Mouse (Mus musculus) lung, postnatal 25 days (tissue): Measurements from ENCODE around the gene Ogfod2.

Experiments
- DNase-seq: peaks from one replicate; pipeline ENCODE4 v3.0.0; 2022; ENCODE audit warnings: low spot score

The Ogfod2 gene

DNA sequence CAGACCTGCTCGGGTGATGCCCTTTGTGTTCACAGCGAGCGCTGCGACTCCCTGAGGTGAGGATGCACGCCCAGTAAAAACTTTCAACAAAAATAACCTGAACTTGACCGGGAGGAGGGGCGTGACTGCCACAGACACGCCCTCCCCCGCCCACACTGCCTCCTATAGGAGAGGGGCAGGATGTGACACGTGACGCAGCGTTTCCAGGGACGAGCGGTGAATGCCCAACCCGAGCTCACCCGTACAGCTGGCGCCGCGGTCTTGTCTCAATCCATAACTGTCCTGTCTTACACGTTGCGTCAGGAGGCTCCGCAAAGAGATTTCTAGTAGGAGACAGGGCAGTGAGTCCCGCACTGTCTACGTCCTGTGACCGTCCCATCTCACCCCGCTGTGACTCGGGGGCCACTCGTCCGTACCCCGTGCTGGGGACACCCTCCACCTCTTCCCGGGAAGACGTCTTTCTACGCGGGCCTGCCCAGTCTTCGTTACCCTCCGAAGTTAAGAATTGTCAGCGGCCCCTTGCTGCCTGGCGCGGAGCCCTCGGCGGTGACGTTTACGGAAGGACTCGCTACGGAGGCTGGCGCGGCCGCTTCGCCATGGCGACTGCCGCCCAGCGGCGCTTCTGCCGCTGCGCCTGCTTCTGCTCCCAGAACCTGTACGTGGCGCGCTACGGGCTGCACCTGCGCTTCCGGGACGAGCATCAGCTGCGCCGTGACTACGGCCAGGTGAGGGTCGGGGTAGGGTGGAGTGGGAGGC, at the start of gene Ogfod2:
Ogfod2 (plus strand) TSS at position 556 of the 756 bp plus-strand sequence.
- peak; percentile 96 for DNase-seq

DNA sequence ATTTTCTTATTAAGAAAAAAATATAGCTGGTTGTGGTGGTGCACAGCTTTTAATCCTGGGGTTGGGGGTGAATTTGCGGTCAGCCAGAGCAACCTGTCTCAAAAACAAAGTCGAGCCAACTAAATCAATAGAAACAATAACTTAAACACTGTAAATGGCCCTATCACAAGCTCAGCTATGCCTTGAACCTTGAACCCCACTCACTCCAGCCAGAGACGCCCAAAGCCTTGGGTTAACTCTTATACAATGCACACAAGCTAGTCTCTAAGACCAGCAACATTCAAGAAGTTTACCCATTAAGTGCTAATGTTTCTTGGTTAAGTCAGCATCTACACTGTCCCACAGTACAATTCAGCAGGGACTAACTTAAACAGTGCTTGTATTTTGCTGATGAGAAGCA, 42.4 kb upstream of the Ogfod2 start:
- no peak for DNase-seq

GRCm38 (mm10) chr5:124073682-124074081, 38.4 kb upstream of the Ogfod2 start:
- no peak for DNase-seq

DNA sequence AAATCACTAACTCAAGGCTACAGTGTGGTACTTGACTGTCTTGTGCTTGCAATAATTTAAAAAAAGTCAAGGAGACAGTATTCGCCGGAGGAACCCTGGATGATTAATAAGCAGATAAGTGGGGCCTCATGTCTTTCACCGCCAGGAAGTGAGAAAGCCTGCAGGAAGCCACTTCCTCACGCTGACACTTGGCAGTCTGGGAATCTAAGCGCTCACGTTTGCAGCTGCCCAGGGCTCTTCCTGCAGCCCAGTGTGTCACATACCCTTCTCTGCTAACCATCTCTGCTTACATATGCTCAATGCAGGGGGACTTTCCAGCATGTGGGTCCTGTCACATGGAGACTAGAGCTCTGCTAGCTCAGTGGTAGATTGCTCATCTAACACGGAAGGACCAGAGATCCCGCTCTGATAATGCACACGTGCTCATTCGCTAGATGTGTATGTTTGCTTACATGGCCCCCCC, 37.2 kb upstream of the Ogfod2 start:
- DNase-seq: no peak

DNA sequence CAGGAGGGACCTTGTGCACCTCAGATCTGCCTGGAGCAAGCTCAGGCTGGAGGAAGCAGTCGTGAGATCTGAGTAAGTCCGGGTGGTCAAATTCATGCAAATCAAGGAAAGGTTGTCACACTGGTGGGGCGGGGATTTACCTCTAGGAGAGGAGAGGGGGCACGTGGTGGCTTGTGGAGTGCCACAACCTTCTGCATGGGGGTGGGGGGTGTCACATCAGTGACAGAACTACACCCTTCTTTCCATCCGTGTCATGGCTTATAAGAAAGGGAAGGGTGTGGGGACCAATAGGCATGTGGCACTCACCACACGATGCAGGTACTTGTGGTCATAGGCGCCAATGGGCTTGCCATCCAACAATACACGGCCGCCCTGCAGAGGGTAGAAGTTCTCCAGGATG, 36.4 kb upstream of the Ogfod2 start:
- DNase-seq: no peak

- DNase-seq: no peak
Measured at GRCm38 (mm10) chr5:124076559-124076958, 35.5 kb upstream of the Ogfod2 start.

DNA sequence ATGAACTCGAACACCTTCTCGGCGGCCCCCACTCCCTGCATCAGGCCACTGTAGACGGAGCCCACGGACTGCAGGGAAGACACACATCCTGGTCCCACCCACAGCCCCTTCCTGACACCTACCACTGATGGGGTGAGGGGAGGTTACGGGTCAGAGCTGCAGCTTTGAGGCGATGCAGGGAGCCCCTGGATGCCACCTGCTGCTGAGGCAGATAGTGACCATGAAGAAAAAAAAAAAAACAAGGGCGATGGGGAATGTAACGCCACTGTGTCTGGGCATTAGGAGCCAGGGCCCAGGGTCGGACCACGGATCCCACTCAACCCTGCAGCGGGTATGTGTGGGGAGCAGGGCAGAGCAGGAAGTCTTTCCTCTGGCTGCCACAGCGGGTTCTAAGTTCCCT, 34.9 kb upstream of the Ogfod2 start:
- DNase-seq: no peak

GRCm38 (mm10) chr5:124077856-124078460, 34.1 kb upstream of the Ogfod2 start:
- DNase-seq: no peak

- DNase-seq: no peak
Measured at GRCm38 (mm10) chr5:124078794-124079416, 33.2 kb upstream of the Ogfod2 start.

GRCm38 (mm10) chr5:124079880-124080279, 32.2 kb upstream of the Ogfod2 start:
- DNase-seq: no peak

DNA sequence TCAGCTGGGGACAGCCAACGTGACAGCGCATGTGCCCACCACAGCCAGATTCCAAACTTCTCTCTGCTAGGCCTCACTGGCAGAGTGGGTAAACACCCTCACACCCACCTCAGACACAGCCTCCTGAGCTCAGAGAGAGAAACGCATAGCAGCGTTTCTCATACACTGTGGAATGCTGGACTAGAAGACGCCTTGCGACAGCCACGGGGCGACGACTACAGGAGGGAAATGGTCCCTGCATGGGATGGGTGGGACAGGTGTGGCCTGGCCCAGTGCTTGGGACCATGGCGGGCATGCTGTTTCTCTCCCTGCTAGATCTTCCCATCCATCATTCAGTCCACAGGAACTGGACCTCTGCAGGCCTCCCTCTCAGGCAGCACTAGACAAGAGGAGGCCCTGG, 29.6 kb upstream of the Ogfod2 start:
- DNase-seq: no peak

DNA sequence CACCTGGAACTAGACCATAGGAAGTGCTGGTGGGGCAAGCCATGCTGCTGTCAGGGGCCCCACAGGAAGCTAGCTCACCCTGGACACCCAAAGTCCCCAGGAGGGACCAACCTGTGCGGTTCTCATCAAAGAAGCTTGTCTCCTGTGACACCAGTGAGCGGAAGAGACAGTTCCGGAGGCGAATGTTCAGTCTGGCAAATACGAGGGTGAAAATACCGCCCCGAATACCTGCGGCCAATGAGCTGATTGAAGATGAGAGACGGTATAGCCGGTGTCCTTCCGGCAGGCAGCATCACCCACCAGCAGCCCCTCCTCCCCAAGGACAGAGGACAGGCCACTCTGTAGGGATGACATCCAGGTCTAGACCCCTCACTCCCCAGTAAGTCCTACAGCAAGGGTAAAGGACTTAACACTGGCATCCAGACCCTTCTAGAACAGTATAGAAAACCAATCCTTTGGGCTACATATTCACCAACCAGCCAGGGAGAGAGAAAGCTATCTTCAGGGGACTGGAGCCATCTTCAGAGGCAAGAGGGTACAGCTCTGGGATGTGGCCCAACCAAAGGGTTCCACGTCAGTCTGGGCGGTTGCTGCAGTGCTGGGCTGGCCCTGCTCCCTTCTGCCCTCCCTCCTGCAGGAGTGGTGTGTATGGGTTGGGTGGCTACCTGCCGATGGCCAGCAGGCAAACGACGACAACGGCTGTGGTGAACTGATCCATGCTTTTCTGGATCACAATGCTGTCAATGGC, 29.0 kb upstream of the Ogfod2 start:
- no peak for DNase-seq

DNA sequence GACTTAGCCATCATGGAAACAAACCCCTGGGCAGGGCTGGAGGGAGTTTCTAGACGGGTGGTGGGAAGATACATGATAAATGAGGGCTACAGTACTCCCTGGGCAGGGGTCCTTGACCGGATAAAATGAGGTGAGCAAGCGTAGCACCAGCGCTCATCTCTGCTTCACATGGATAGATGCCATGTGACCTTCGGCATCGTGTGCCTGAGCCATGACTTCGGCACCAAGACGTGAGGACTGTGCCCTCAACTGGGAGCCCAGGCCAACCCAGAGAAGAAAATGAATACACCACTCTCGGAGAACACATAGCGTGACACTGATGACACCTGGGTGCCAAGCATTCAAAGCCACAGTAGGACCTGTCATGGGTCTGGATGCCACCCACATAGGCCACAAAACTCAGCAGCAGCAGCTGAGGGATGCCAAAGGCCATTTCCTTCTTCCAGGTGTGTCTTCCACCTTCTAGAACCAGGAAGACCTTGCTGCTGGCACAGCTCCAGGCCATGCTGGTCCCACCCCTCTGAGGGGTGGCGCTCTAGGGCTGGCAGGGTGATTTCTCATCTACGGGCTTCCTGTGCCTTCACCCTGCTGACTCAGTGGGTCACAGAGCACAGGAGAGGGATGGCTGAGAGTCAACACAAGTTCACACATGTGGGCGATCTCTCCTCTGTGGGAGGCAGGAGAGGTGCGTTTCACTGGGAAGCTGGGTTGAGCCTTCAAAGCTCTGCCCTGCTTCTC, 28.1 kb upstream of the Ogfod2 start:
- no peak for DNase-seq

DNA sequence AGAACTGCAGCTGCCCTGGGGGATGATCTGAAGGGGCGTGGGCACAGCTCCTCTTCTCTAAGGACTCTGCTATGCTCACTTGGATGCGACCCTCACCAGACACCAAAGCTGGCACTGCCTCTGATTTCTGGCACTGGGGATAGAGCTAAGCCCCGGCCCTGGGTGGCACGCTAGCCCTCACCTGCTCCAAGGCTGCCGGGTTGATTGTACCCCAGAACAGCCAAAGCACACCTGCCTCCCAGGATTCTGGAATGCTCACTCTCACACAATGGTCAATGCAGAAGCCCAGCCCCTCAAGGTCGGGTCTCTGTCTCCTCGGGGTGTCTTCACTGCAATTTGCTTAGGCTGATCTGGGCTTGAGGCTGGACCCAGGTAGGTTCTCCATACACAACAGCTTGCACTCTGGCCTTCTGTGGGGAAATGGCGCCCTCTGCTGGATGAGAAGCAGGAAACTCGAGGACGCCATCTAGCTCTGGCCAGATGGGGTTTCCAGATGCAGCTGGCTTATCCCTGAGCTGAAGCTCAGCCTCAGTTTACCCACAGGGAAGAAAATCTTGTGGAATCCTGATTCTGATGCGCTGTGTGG, 27.4 kb upstream of the Ogfod2 start:
- peak; percentile 88 for DNase-seq

- no peak for DNase-seq
Measured at GRCm38 (mm10) chr5:124085513-124085912, 26.6 kb upstream of the Ogfod2 start.

- DNase-seq: no peak
Measured at GRCm38 (mm10) chr5:124086876-124087275, 25.2 kb upstream of the Ogfod2 start.

DNA sequence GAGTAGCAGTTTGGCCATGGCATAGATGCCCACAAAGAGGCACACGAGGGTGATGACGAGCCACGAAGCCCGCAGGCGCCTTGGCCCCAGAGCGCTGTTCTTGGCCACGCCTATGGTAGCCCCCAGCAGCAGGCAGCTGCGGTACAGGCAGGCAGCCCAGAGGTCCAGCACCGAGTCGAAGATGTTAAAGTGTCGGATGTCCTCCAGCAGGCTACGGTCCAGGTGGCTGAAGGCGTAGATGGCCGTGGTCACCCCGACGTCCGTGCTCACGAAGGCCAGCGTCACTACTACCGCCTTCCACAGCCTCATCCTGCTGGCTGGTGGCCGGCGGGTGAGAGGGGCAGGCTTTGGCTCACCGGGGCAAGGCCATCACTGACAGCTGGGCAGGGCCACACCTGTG, 22.2 kb upstream of the Ogfod2 start:
- DNase-seq: no peak

DNA sequence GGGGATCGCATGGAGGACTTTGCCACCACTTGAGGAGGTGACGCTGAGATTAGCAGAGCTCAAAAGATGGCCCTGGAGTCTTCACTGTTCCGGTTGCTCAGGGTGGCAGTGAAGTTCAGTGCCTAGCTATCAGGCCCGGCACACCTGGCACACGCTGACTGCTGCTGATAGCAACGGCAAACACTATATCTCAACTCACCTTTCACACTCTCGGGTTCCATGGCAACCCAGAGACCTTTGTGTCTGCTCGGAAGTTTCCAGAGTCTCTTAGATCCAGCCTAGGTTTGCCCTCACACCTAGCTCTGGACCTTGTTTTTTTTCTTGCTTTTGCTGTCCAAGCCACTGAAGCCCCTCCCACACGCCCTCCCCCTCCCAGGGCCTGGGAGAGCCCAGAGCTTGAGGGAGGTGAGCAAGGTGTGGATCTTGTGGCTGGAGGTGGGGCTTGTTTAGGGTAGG, 20.1 kb upstream of the Ogfod2 start:
- DNase-seq: no peak

- DNase-seq: no peak
Measured at GRCm38 (mm10) chr5:124093120-124093794, 18.8 kb upstream of the Ogfod2 start.

DNA sequence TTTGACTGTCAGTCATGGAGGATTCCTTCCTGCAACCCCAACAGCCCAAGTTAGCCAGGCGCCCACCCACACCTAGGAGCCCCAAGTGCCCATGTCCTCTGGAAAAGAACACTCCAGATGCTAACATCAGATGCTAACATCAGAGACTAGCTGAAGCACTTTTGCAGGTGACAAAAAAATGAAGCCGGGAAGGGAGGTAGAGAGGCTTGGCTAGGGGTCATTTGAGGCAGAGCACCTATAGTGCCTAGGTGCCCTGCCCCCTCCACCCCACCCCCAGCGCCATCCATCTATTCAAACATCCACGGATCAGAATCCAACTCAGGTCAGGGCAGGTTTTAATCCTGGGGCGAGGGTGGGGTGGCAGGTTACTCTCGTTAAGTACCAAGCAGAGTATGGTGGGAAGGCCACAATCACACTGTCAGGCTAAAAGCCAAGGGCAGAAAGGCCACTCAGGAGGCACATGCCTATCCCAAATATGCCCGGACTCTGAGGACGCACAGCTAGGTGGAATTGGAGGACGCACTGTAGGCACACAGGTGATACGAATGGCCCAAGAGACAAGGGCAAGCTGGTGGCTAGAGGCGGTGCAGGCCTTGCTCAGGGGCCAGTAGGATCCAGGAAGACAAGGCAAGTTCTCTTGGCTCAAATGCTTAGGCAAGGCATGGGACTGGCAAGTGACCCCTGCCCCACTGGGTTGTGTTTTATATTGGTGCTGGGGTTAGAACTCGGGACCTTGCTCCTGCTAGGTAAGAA, 18.1 kb upstream of the Ogfod2 start:
- DNase-seq: no peak
